Mouse (Mus musculus): ENCODE results near the gene Dnmt3b.
A peak's percentile ranks its signal among the peaks of the same experiment; 100 is the strongest.

- TF ChIP-seq MAZ (IDR thresholded peaks at IDR 0.05; ENCODE audit: low read depth, low read length) (no peak), MYC (IDR thresholded peaks at IDR 0.05; ENCODE audit: low read depth, low read length) (peak; percentile 84), GATA1 (IDR thresholded peaks at IDR 0.05; ENCODE audit: low read depth, low read length) (no peak), USF1 (IDR thresholded peaks at IDR 0.05; ENCODE audit: low read depth, low read length) (peak; percentile 70), POLR2A (IDR thresholded peaks at IDR 0.05; ENCODE audit: control insufficient read depth in 1 of 2, insufficient read depth in 1 of 2, low read depth in 1 of 2, low read length in 2 of 2, poor library complexity in 1 of 2) (no peak), CTCF (IDR thresholded peaks at IDR 0.05 in 2 of 3, conservative IDR thresholded peaks at IDR 0.05 in 1 of 3; ENCODE audit: control insufficient read depth in 1 of 3, insufficient read depth in 1 of 3, low read depth in 2 of 3, low read length in 3 of 3, poor library complexity in 1 of 3, severe bottlenecking in 1 of 3) (peak; percentile 64 to 73 (median 70))
Observed at GRCm38 (mm10) chr2:153603724-153604123, 45.5 kb upstream of the Dnmt3b start.

All from MEL (cell line).